Mouse (Mus musculus): ENCODE data around the gene Btg4. TPM values are rescaled to one million over a fixed set of nuclear protein-coding genes. Genes with fewer than 3 reads are reported as not detected.
"Not testable (repeated sequence)": the region's sequence is repeated elsewhere in the genome, so short reads cannot be mapped to it uniquely, and the experiment has no call there.

The Btg4 gene
- polyA plus RNA-seq, 1 experiment from 2014 or later, result not detected

- no peaks in the 10 kb centered on the region for H3K4me1 ChIP-seq
- peaks cover 7% of the 10 kb centered on the region for H3K27me3 ChIP-seq
- WGBS, result 56% methylated on average over 2 of the region's 2 CpGs
- H3K36me3 ChIP-seq, result no peaks in the 10 kb centered on the region
- H3K4me2 ChIP-seq, result no peak overlapping the region
- H3K27ac ChIP-seq, result no peak overlapping the region
- H3K9me3 ChIP-seq, result no peaks in the 10 kb centered on the region
- no peak overlapping the region for H3K4me3 ChIP-seq
- H3K9ac ChIP-seq, result no peak overlapping the region
- no peak for ATAC-seq (ENCODE audit: insufficient number of reproducible peaks, insufficient read depth, low FRiP score, low TSS enrichment, low read depth)
Observed at GRCm38 (mm10) chr9:51096306-51096705, 35.6 kb downstream of the Btg4 start.

- Histone ChIP-seq H3K27me3 (peaks cover 30% of the 10 kb centered on the region), H3K9me3 (no peaks in the 10 kb centered on the region), H3K36me3 (no peaks in the 10 kb centered on the region), H3K9ac (0 out of 2 replicates have a peak within 1 kb of the TSS, but pooled peaks have one; percentile 52), H3K27ac (no peak within 1 kb of the TSS), H3K4me1 (peaks cover 13% of the 10 kb centered on the region), H3K4me3 (peak within 1 kb of the TSS; percentile 62), H3K4me2 (peak within 1 kb of the TSS; percentile 100)
- ATAC-seq (ENCODE audit: insufficient number of reproducible peaks, insufficient read depth, low FRiP score, low TSS enrichment, low read depth), result 0 out of 2 replicates have a peak, but pooled peaks have one; percentile 43
- WGBS, result 7% methylated on average over 27 of the region's 27 CpGs
Observed at GRCm38 (mm10) chr9:51101756-51102425, 41.2 kb downstream of the Btg4 start, which contains the start of gene 4833427G06Rik. Gene 4833427G06Rik, minus strand, starts transcription at chr9:51102078.

GRCm38 (mm10) chr9:51102963-51103807 is 42.5 kb downstream of the Btg4 start:
- no peak for ATAC-seq (ENCODE audit: insufficient number of reproducible peaks, insufficient read depth, low FRiP score, low TSS enrichment, low read depth)
- H3K27me3 ChIP-seq, result peaks cover 30% of the 10 kb centered on the region
- no peaks in the 10 kb centered on the region for H3K9me3 ChIP-seq
- peaks cover 13% of the 10 kb centered on the region for H3K4me1 ChIP-seq
- peak overlapping the region; percentile 78 for H3K9ac ChIP-seq
- H3K4me2 ChIP-seq, result peak overlapping the region; percentile 100
- no peak overlapping the region for H3K27ac ChIP-seq
- no peaks in the 10 kb centered on the region for H3K36me3 ChIP-seq
- peak overlapping the region; percentile 62 for H3K4me3 ChIP-seq
- 1% methylated on average over 43 of the region's 44 CpGs for WGBS

GRCm38 (mm10) chr9:51103808-51104514 is 43.3 kb downstream of the Btg4 start:
- Histone ChIP-seq H3K36me3 (no peaks in the 10 kb centered on the region), H3K4me3 (peak overlapping the region; percentile 62), H3K27ac (no peak overlapping the region), H3K9ac (peak overlapping the region; percentile 78), H3K4me2 (peak overlapping the region; percentile 100), H3K9me3 (no peaks in the 10 kb centered on the region), H3K4me1 (peaks cover 13% of the 10 kb centered on the region), H3K27me3 (peaks cover 30% of the 10 kb centered on the region)
- no peak for ATAC-seq (ENCODE audit: insufficient number of reproducible peaks, insufficient read depth, low FRiP score, low TSS enrichment, low read depth)
- 12% methylated on average over 26 of the region's 30 CpGs for WGBS

- H3K4me1 ChIP-seq, result peaks cover 13% of the 10 kb centered on the region
Observed at GRCm38 (mm10) chr9:51105751-51106150, 45.0 kb downstream of the Btg4 start.

GRCm38 (mm10) chr9:51114767-51115166 is 54.1 kb downstream of the Btg4 start:
- Histone ChIP-seq H3K4me3 (no peak overlapping the region), H3K27me3 (no peaks in the 10 kb centered on the region), H3K9me3 (no peaks in the 10 kb centered on the region), H3K4me2 (no peak overlapping the region), H3K9ac (no peak overlapping the region), H3K36me3 (no peaks in the 10 kb centered on the region), H3K27ac (no peak overlapping the region), H3K4me1 (no peaks in the 10 kb centered on the region)
- 67% methylated on average over 4 of the region's 4 CpGs for WGBS
- no peak for ATAC-seq (ENCODE audit: insufficient number of reproducible peaks, insufficient read depth, low FRiP score, low TSS enrichment, low read depth)

More at GRCm38 (mm10) chr9:51105751-51106150, 45.0 kb downstream of the Btg4 start:
- Histone ChIP-seq H3K27ac (no peak overlapping the region), H3K9me3 (no peaks in the 10 kb centered on the region), H3K9ac (no peak overlapping the region), H3K36me3 (no peaks in the 10 kb centered on the region), H3K4me2 (no peak overlapping the region), H3K27me3 (peaks cover 25% of the 10 kb centered on the region), H3K4me3 (no peak overlapping the region)
- WGBS, result 85% methylated on average over 2 of the region's 2 CpGs
- ATAC-seq (ENCODE audit: insufficient number of reproducible peaks, insufficient read depth, low FRiP score, low TSS enrichment, low read depth), result no peak

- 69% methylated on average over 3 of the region's 3 CpGs for WGBS
- no peak for ATAC-seq (ENCODE audit: insufficient number of reproducible peaks, insufficient read depth, low FRiP score, low TSS enrichment, low read depth)
- Histone ChIP-seq H3K36me3 (no peaks in the 10 kb centered on the region), H3K27me3 (no peaks in the 10 kb centered on the region), H3K4me1 (no peaks in the 10 kb centered on the region), H3K9me3 (no peaks in the 10 kb centered on the region), H3K27ac (no peak overlapping the region), H3K9ac (no peak overlapping the region), H3K4me3 (no peak overlapping the region), H3K4me2 (no peak overlapping the region)
Observed at GRCm38 (mm10) chr9:51136985-51137384, 76.3 kb downstream of the Btg4 start.

- no peaks in the 10 kb centered on the region for H3K36me3 ChIP-seq
- H3K4me3 ChIP-seq, result no peak overlapping the region
- no peak overlapping the region for H3K4me2 ChIP-seq
- ATAC-seq (ENCODE audit: insufficient number of reproducible peaks, insufficient read depth, low FRiP score, low TSS enrichment, low read depth), result no peak
- no peak overlapping the region for H3K27ac ChIP-seq
- no peaks in the 10 kb centered on the region for H3K27me3 ChIP-seq
- 78% methylated on average over 4 of the region's 4 CpGs for WGBS
- no peaks in the 10 kb centered on the region for H3K4me1 ChIP-seq
- H3K9me3 ChIP-seq, result no peaks in the 10 kb centered on the region
- no peak overlapping the region for H3K9ac ChIP-seq
Observed at GRCm38 (mm10) chr9:51137432-51137831, 76.7 kb downstream of the Btg4 start.

- WGBS, result 79% methylated on average over 1 of the region's 1 CpGs
- H3K9ac ChIP-seq, result no peak overlapping the region
- H3K4me1 ChIP-seq, result no peaks in the 10 kb centered on the region
- no peaks in the 10 kb centered on the region for H3K27me3 ChIP-seq
- no peaks in the 10 kb centered on the region for H3K36me3 ChIP-seq
- H3K4me3 ChIP-seq, result no peak overlapping the region
- H3K9me3 ChIP-seq, result no peaks in the 10 kb centered on the region
- H3K27ac ChIP-seq, result no peak overlapping the region
- no peak for ATAC-seq (ENCODE audit: insufficient number of reproducible peaks, insufficient read depth, low FRiP score, low TSS enrichment, low read depth)
- no peak overlapping the region for H3K4me2 ChIP-seq
Observed at GRCm38 (mm10) chr9:51137836-51138235, 77.1 kb downstream of the Btg4 start.

GRCm38 (mm10) chr9:51138301-51138700 is 77.6 kb downstream of the Btg4 start:
- Histone ChIP-seq H3K9ac (no peak overlapping the region), H3K27ac (no peak overlapping the region), H3K36me3 (no peaks in the 10 kb centered on the region), H3K9me3 (no peaks in the 10 kb centered on the region), H3K27me3 (no peaks in the 10 kb centered on the region), H3K4me2 (no peak overlapping the region), H3K4me3 (no peak overlapping the region), H3K4me1 (no peaks in the 10 kb centered on the region)
- ATAC-seq (ENCODE audit: insufficient number of reproducible peaks, insufficient read depth, low FRiP score, low TSS enrichment, low read depth), result no peak
- WGBS, result 80% methylated on average over 1 of the region's 1 CpGs

- 70% methylated on average over 1 of the region's 1 CpGs for WGBS
- not testable (repeated sequence) for H3K27ac ChIP-seq; ATAC-seq (ENCODE audit: insufficient number of reproducible peaks, insufficient read depth, low FRiP score, low TSS enrichment, low read depth); H3K4me2 ChIP-seq; H3K27me3 ChIP-seq; H3K9me3 ChIP-seq; H3K36me3 ChIP-seq; H3K4me3 ChIP-seq; H3K4me1 ChIP-seq; H3K9ac ChIP-seq
Observed at GRCm38 (mm10) chr9:51139401-51139800, 78.7 kb downstream of the Btg4 start.
